8 mouse cellular contexts compared by ENCODE assay signal in genomic region chr2:93421320-93421719, GRCm38 (mm10). TPM values are rescaled to one million over a fixed set of nuclear protein-coding genes. Genes with fewer than 3 reads are reported as not detected.
A peak's percentile ranks its signal among the peaks of the same experiment; 100 is the strongest.
DNase-seq lines count a peak whose midpoint lies in the region; ATAC-seq and TF ChIP-seq lines count a peak whose summit lies in the region.

No protein-coding gene starts in this region.

- no peaks in the 10 kb centered on the region for H3K79me2 ChIP-seq in MEL (ENCODE audit: control insufficient read depth, insufficient read depth, low read length, poor library complexity)

- 24% methylated on average over 7 of the region's 7 CpGs for WGBS in liver, embryonic 14.5 days (ENCODE audit: insufficient replicate concordance)

- TF ChIP-seq CTCF in MEL (IDR thresholded peaks at IDR 0.05 in 2 of 3, conservative IDR thresholded peaks at IDR 0.05 in 1 of 3; ENCODE audit: control insufficient read depth in 1 of 3, insufficient read depth in 1 of 3, low read depth in 2 of 3, low read length in 3 of 3, poor library complexity in 1 of 3, severe bottlenecking in 1 of 3) = peak; percentile 87 to 94 (median 89)
- peak; percentile 93 for TF ChIP-seq CTCF in liver, embryonic 14.5 days (IDR thresholded peaks at IDR 0.05; ENCODE audit: low read depth)

- TF ChIP-seq POLR2A in MEL (IDR thresholded peaks at IDR 0.05; ENCODE audit: control insufficient read depth in 1 of 2, insufficient read depth in 1 of 2, low read depth in 1 of 2, low read length in 2 of 2, poor library complexity in 1 of 2) = no peak

- peak; percentile 68 for TF ChIP-seq RAD21 in MEL (IDR thresholded peaks at IDR 0.05; ENCODE audit: low read depth, low read length)

- H3K4me1 ChIP-seq in MEL (ENCODE audit: control insufficient read depth in 1 of 2, insufficient read depth in 2 of 2, low read length in 2 of 2) = peaks cover 11% of the 10 kb centered on the region in 2 experiments; a peak in 3 of 4 replicates
- H3K4me1 ChIP-seq in liver, embryonic 14.5 days (replicated peaks; ENCODE audit: control insufficient read depth in 2 of 2, insufficient read depth in 2 of 2, low read length in 1 of 2) = no peaks in the 10 kb centered on the region; a peak in 1 of 4 replicates

- H3K27me3 ChIP-seq in MEL (ENCODE audit: control insufficient read depth in 1 of 2, insufficient read depth in 2 of 2, low read length in 2 of 2) = no peaks in the 10 kb centered on the region
- H3K27me3 ChIP-seq in liver, embryonic 14.5 days (ENCODE audit: control insufficient read depth, insufficient read depth, low read length) = no peaks in the 10 kb centered on the region

- no peak overlapping the region for H3K4me3 ChIP-seq in MEL (ENCODE audit: control insufficient read depth in 1 of 2, insufficient read depth in 1 of 2, low read depth in 2 of 2, low read length in 2 of 2)
- H3K4me3 ChIP-seq in liver, embryonic 14.5 days (ENCODE audit: insufficient read depth in 1 of 2, low read depth in 2 of 2, low read length in 2 of 2) = no peak overlapping the region

- no peak overlapping the region for H3K4me2 ChIP-seq in liver, embryonic 14.5 days (ENCODE audit: low read depth)

- TF ChIP-seq EP300 in MEL (IDR thresholded peaks at IDR 0.05; ENCODE audit: low read depth in 1 of 2, low read length in 2 of 2) = no peak
- no peak for TF ChIP-seq EP300 in liver, embryonic 14.5 days (IDR thresholded peaks at IDR 0.05; ENCODE audit: low read depth)

- peak; percentile 38; the same call in 1 of the 2 replicates for ATAC-seq in liver, embryonic 14.5 days (ENCODE audit: insufficient read depth)

- DNase-seq in 3T3-L1 (ENCODE audit: low read depth, low spot score) = peak; percentile 79
- peak; percentile 76 for DNase-seq in MEL (ENCODE audit: low read depth, low spot score)
- DNase-seq in cerebellum, adult 8-10 months = peak; percentile 60
- peak; percentile 84 for DNase-seq in gastrocnemius, postnatal 14 days
- DNase-seq in kidney, postnatal 25 days = peak; percentile 84 to 92
- DNase-seq in liver, embryonic 14.5 days (ENCODE audit: low read depth in 3 of 3, low spot score in 3 of 3) = peak; percentile 46 to 63 (median 49)
- DNase-seq in retina, postnatal 7 days (ENCODE audit: low read depth, low spot score) = peak; percentile 65
- DNase-seq in thymus, postnatal 4 days = peak; percentile 92

- intact Hi-C loops in gastrocnemius, postnatal 14 days (cut with DNase I; ENCODE audit: low total_unique reads) = loop anchor here (1.0 kb wide), 1 partner anchor 50 kb away; no protein-coding TSS in a partner anchor

- H3K9me3 ChIP-seq in MEL (replicated peaks; ENCODE audit: insufficient read depth, low read length) = no peaks in the 10 kb centered on the region
- H3K9me3 ChIP-seq in liver, embryonic 14.5 days (ENCODE audit: control insufficient read depth, low read length) = no peaks in the 10 kb centered on the region

- peaks cover 0 to 9% of the 10 kb centered on the region in 2 experiments; a peak in 3 of 4 replicates for H3K36me3 ChIP-seq in MEL (ENCODE audit: control insufficient read depth in 1 of 2, insufficient read depth in 2 of 2, low read length in 2 of 2)
- peaks cover 9% of the 10 kb centered on the region for H3K36me3 ChIP-seq in liver, embryonic 14.5 days (replicated peaks; ENCODE audit: control insufficient read depth, insufficient read depth, low read depth)

- H3K9ac ChIP-seq in MEL (ENCODE audit: control insufficient read depth, low read depth, low read length, poor library complexity, severe bottlenecking) = no peak overlapping the region
- no peak overlapping the region for H3K9ac ChIP-seq in liver, embryonic 14.5 days (replicated peaks)

- no peak overlapping the region for H3K27ac ChIP-seq in MEL (ENCODE audit: control insufficient read depth, low read depth, low read length)
- H3K27ac ChIP-seq in liver, embryonic 14.5 days = no peak overlapping the region

TF ChIP-seq in MEL, 35 proteins besides CTCF, POLR2A, EP300 and RAD21:
- TF ChIP-seq MEF2A (IDR thresholded peaks at IDR 0.05; ENCODE audit: extremely low read depth, insufficient replicate concordance, low read depth, low read length, poor library complexity, severe bottlenecking) (no peak), ELF1 (IDR thresholded peaks at IDR 0.05; ENCODE audit: low read depth, low read length) (0 out of 2 replicates have a peak, but pooled peaks have one; percentile 18), MAZ (IDR thresholded peaks at IDR 0.05; ENCODE audit: low read depth, low read length) (no peak), NRF1 (IDR thresholded peaks at IDR 0.05; ENCODE audit: insufficient read depth, low read depth, low read length, poor library complexity, severe bottlenecking) (no peak), NELFE (IDR thresholded peaks at IDR 0.05; ENCODE audit: low read depth, low read length) (no peak), SMC3 (IDR thresholded peaks at IDR 0.05; ENCODE audit: low read depth, low read length) (peak; percentile 89), ZC3H11A (IDR thresholded peaks at IDR 0.05; ENCODE audit: low read depth, low read length) (peak; percentile 83), CHD2 (IDR thresholded peaks at IDR 0.05; ENCODE audit: low read length) (no peak), SIN3A (IDR thresholded peaks at IDR 0.05; ENCODE audit: low read length) (0 out of 2 replicates have a peak, but pooled peaks have one; percentile 19), GABPA (IDR thresholded peaks at IDR 0.05; ENCODE audit: low read depth, low read length) (no peak)

RNA-seq across cellular contexts. Expression of gene Cd82, which starts 41.6 kb away (rescaled TPM):
- total RNA-seq in MEL (2012; rRNA removed) = 24.4 and 37.6 TPM in 2 replicates
- 10 to 100 TPM in 1 of 2 experiments, not detected in 1; 59.7 TPM for polyA plus RNA-seq in MEL (2012; ENCODE audit: insufficient read depth in 1 of 2, insufficient read length in 2 of 2, low read depth in 1 of 2, low replicate concordance in 2 of 2, missing spikeins in 1 of 2)
- total RNA-seq in gastrocnemius, postnatal 14 days (2021) = 10 to 100 TPM; 15.6 to 26.3 TPM
- polyA plus RNA-seq in liver, embryonic 14.5 days (2012; rRNA removed) = 61.6 and 72.2 TPM in 2 replicates
- 58.6 and 63.1 TPM in 2 replicates for polyA plus RNA-seq in liver, embryonic 14.5 days (2014; fragmentation: Nextera tagmentation; extraction: Ambion mirVana)
